Mouse (Mus musculus) left cerebral cortex, adult 18-20 months (tissue): ENCODE measurements around the gene Iqcj. TPM values are rescaled to one million over a fixed set of nuclear protein-coding genes. Genes with fewer than 3 reads are reported as not detected.

ENCODE experiments used
- DNase-seq, 2 experiments: peaks; one replicate each; pipeline ENCODE4 v3.0.0; 2021 to 2022; ENCODE audit warnings: low spot score in 2 of 2, mixed read lengths in 1 of 2
- total RNA-seq, 2 experiments: library from RNA; stranded (reverse); gene quantifications; 2 replicates each; pipeline ENCODE4 v1.2.3; 2021

Gene Iqcj
- total RNA-seq, 2 experiments from 2014 or later, result 1.9 to 3.1 TPM

- peak; percentile 64 to 69 for DNase-seq
Measured at GRCm38 (mm10) chr3:67954459-67955065, 62.5 kb downstream of the Iqcj start.

- no peak for DNase-seq
Measured at GRCm38 (mm10) chr3:67959672-67960071, 67.7 kb downstream of the Iqcj start.

- no peak for DNase-seq
Measured at GRCm38 (mm10) chr3:67960133-67960532, 68.1 kb downstream of the Iqcj start.

GRCm38 (mm10) chr3:67960727-67961126, 68.7 kb downstream of the Iqcj start:
- no peak for DNase-seq

GRCm38 (mm10) chr3:67961934-67962639, 70.1 kb downstream of the Iqcj start:
- no peak for DNase-seq

GRCm38 (mm10) chr3:67974340-67974998, 82.4 kb downstream of the Iqcj start:
- DNase-seq, result no peak

- no peak for DNase-seq
Measured at GRCm38 (mm10) chr3:67980006-67980405, 88.0 kb downstream of the Iqcj start.

GRCm38 (mm10) chr3:67983329-67983728, 91.3 kb downstream of the Iqcj start:
- DNase-seq, result no peak

GRCm38 (mm10) chr3:68002415-68002814, 110.4 kb downstream of the Iqcj start:
- DNase-seq, result no peak

- DNase-seq, result no peak
Measured at GRCm38 (mm10) chr3:68012342-68012741, 120.3 kb downstream of the Iqcj start.

- DNase-seq, result no peak
Measured at GRCm38 (mm10) chr3:68015786-68016185, 123.8 kb downstream of the Iqcj start.

- no peak for DNase-seq
Measured at GRCm38 (mm10) chr3:68019401-68019800, 127.4 kb downstream of the Iqcj start.

GRCm38 (mm10) chr3:68036097-68036496, 144.1 kb downstream of the Iqcj start:
- no peak for DNase-seq

- no peak for DNase-seq
Measured at GRCm38 (mm10) chr3:68042951-68043350, 150.9 kb downstream of the Iqcj start.

GRCm38 (mm10) chr3:68045475-68046416, 153.7 kb downstream of the Iqcj start:
- peak; percentile 31 to 52 for DNase-seq

GRCm38 (mm10) chr3:68053538-68053937, 161.5 kb downstream of the Iqcj start:
- peak; percentile 19 to 34 for DNase-seq

GRCm38 (mm10) chr3:68055071-68055470, 163.1 kb downstream of the Iqcj start:
- peak; percentile 60 to 81 for DNase-seq

GRCm38 (mm10) chr3:68056373-68057275, 164.6 kb downstream of the Iqcj start:
- DNase-seq, result peak; percentile 83 to 91

- peak; percentile 33 to 44 for DNase-seq
Measured at GRCm38 (mm10) chr3:68059162-68059800, 167.3 kb downstream of the Iqcj start.

GRCm38 (mm10) chr3:68064731-68065130, 172.7 kb downstream of the Iqcj start, which contains the start of gene Schip1:
Gene Schip1 (plus strand): TSS chr3:68064802.
- DNase-seq, result no peak
